Mouse (Mus musculus) lung, postnatal 25 days (tissue): ENCODE results near the gene Golt1a.

ENCODE experiments used
- DNase-seq: peaks from one replicate; pipeline ENCODE4 v3.0.0; 2022; ENCODE audit warnings: low spot score

Golt1a gene

DNA sequence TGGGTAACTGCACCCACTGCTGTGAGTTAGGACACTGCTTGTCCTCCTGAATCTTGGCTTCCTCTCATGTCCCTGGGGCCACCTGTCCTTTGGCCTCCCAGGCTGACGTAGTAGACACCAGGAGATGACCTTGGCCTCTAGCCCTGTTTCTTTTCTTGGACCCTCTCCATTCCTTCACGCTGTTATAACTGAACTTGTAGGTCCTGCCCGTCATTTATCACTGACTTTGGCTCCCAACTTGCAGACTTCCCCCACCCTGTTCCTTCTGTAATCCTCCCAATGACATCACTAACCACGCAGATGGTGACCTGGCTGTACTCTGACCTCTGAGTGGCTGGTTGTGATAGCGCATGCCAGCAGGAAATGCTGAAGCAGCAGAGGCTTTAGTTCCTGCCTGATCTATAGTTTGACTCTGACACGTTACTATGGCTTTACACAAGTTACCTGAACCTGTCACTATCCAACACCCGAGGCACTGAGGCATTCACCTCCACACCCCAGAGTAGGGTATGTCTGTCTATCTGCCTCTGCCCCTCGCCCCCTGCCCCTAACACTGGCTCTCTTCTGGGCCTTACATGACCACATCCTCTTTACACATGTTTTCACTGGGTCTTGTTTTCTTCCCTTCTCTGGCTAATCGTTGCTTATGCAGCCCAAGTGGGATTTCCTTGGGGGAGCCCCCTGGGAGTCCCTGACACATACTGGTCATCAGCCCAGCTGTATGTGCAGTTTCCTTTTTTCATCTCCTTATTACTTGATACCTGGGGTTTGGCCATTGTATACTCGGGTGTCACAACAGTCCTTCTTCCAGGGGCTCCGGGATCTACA, 38.3 kb downstream of the Golt1a start:
- peak; percentile 34 for DNase-seq

DNA sequence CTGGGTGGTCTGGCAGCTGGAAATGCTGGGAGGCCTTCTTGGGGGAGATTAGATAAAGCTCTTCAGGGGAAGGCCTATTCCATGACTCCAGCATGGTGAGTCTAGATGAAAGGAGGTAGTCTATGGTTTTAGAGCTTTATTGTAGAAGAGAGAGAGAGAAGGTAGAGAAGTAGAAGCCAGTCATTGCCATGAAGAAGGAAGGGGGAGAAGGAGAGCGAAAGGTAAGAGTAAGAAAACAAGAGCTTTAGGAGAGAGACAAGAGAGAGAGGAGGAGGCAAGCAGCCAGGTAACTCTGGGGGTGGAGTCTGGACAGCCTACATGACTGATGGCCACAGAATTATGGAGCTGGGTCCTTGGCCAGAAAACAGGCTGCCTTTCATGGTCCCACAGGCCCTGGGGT, 40.6 kb downstream of the Golt1a start, which contains the start of gene Ren1:
Ren1 (plus strand) TSS at position 301 of the 400 bp plus-strand sequence.
- DNase-seq = no peak

DNA sequence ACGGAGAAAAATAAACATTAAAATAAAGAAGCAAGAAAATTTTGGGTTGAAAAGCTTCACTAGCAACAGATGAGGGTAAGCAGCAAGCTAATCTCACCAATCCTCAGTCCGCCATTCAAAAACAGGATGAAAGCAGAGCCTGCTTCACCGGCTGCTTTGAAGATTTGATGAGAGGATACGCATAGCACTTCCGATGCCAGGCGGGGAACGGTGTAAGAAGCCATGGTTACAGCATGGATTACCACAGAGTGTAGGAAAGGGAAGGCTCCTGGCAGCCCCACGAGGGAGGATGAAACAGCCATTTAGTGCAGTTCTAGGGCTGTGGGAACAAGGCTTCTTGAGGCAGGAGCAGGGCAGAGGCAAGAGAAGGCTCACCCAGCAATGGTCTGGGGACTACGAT, 42.2 kb downstream of the Golt1a start:
- DNase-seq = no peak

DNA sequence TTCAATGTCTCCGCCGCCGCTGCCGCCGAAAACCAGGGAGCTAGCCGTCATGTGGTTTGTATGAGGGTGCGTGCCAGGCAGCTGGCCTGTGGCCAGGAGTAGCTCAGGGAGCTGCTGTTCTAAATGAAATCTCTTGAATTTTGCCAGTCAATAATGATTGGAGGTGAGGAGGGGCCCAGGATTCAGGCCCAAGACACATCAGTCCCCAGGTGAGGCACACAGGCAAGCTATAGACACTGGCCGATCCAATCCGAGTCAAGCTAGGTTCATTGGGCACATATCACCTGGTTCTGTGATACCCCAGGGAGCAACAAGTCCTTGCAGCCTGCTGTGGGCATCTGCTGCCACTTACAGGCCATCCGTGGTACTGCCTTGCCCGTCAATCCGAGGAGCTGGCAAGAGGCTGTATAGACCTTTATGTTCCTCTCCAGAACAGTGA, 43.8 kb downstream of the Golt1a start:
- peak; percentile 79 for DNase-seq

DNA sequence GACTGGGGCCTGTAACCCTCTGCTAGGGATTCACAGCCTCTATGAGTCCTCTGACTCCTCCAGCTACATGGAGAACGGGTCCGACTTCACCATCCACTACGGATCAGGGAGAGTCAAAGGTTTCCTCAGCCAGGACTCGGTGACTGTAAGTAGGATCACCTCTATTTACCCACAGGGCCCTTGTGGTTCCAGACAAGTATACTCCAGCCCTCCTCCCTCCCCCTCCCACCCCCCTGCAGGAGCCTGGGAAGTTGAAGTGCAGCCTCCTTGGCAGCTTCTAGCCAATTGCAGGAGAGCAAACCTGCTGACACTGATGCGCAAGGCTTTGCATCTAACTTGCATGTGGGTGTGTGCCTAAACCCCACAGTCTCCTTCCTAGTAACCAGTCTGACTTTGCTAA, 45.9 kb downstream of the Golt1a start:
- no peak for DNase-seq

DNA sequence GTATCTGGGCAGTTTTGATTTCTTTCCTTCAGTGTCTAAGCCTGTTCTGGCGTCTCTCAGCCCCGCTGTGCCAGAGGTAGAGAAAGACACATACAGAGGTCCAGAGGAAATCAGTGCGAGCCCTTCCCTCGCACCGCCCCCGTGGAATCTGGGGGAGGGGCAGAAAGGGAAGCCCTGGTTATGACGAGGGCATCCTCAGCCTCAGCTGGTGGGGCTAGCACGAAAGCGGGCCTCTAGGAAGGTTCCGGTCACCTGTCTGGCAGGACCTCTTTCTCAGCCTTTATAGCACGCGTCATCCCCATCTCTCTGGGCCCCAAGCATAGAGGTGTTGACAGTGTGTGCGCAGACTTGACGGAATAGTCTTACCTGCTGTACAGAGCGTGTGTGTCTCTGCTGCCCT, 46.3 kb downstream of the Golt1a start:
- DNase-seq = no peak

DNA sequence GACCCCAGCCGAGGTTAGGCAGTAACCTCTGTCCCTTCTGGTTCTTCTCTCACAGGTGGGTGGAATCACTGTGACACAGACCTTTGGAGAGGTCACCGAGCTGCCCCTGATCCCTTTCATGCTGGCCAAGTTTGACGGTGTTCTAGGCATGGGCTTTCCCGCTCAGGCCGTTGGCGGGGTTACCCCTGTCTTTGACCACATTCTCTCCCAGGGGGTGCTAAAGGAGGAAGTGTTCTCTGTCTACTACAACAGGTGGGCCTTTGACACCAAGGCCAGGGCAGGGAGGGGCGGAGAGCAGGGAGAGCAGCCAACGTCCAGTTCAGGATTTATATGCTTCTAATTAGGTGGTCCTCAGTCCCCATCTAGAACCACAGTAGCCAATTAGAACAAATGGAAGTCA, 46.7 kb downstream of the Golt1a start:
- DNase-seq = no peak

DNA sequence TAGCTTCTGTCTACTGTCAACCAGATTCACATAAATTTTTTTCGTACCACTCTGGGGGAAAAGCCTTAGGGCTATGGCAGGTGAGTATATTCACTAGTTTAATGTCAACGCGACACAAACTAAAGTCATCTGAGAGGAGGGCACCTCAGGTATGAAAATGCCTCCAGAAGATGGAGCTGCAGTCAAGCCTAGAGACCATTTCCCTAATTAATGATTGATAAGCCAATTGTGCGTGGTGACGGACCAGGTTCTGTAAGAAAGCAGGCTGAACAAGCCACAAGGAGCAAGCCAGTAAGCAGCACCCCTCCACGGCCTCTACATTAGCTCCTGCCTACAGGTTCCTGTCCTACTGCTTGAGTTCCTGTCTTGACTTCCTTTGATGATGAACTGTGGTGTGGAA, 51.4 kb downstream of the Golt1a start:
- no peak for DNase-seq

DNA sequence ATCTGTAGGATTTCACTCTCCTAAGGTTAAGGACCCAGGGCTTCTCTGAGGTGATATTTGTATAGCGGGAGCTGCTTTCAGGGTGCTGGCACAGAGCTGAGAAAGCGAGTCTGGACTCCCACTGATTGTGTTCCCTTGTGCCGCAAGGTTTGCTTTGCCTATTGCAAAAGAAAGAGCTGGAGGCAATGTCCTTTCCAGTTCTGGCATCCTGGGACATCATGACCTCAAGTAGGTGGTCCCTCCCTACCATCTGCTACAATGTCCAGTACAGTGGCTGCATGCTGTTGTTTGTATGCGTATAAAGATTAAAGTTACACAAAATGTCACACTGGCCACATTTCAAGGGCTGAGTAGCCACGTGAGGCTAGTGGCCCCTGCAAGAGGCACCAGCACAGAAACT, 52.5 kb downstream of the Golt1a start:
- DNase-seq = no peak

DNA sequence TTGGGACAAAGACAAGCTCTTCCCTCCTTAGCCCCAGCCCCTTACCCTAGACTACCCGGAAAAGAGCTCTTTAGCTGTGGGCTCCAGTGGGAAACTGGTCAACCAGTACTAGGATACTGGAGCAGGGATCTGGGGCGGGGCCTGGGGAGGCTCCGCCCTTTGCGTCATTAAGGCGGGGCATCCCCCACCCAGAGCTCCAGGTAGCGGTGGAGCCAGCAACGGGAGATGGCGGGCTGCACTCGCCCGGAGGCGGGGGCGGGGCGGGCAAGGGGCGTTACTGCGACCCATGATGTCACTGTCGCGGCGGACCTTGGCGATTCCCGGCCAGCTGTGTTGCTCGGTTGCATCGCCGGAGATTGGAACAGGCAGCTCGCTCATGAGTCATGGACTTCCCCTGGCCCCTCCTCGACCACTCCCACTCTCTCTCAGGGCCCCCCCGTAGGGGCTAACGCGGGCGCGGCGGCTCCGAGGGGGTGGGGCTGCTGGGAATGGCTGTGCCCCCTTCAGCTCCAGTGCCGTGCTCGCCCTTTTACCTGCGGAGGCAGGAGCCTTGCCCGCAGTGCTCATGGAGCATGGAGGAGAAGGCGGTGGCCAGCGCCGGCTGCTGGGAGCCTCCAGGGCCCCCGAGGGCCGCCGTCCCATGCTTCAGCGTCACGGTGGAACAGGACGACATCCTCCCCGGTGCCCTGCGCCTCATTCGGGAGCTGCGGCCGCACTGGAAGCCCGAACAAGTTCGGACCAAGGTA, 53.8 kb downstream of the Golt1a start, which contains the start of gene Etnk2:
Etnk2 (plus strand) TSS at position 297 of the 746 bp plus-strand sequence.
- DNase-seq = peak; percentile 77

DNA sequence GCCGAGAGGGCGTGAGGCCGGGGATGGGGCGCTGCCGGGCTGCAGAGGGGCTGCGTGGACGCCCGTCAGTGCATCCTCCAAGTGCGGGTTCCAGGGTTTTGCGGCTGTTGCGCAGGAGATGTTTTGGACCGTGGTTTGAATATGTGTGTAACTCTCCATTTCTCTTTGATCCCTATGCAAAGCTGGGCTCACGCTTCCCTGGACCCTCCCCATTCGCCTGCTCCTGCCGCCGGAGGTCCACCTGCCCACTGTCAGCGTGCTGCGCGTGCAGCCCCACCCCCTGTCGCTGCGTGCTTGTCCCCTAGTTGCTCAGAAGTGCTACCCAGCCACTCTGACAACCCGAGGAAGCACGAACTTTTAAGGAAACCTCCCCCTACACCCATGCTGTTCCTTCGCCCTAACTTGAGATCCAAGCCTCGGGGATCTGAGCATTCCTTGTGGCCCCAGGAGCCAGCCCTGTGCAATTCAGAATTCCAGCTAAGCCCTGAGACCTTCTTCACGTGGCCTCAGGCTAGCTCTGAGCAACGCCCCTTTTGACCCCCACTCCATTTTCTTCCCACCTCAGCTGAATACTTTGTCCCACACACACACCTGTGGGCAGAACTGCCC, 54.5 kb downstream of the Golt1a start:
- DNase-seq = no peak

DNA sequence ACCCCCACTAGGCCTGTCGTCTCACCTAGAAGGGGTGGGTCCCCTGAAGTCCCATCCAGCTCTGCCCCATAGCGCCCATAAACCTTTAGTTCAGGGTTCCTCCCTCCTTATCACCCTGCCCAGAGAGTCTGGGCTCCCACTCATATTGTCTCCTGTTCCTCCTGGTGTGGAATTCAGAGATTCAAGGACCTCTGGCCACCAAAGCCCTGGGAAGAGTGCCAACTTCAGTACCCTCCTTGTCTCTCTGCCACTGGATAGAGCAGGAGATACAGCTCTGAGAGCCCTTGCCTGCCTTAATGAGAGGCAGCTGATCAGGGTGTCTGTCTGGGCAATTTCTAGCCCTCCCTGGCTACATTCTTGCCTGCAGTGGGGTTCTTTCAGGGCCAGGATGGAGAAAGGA, 55.3 kb downstream of the Golt1a start:
- DNase-seq = no peak

DNA sequence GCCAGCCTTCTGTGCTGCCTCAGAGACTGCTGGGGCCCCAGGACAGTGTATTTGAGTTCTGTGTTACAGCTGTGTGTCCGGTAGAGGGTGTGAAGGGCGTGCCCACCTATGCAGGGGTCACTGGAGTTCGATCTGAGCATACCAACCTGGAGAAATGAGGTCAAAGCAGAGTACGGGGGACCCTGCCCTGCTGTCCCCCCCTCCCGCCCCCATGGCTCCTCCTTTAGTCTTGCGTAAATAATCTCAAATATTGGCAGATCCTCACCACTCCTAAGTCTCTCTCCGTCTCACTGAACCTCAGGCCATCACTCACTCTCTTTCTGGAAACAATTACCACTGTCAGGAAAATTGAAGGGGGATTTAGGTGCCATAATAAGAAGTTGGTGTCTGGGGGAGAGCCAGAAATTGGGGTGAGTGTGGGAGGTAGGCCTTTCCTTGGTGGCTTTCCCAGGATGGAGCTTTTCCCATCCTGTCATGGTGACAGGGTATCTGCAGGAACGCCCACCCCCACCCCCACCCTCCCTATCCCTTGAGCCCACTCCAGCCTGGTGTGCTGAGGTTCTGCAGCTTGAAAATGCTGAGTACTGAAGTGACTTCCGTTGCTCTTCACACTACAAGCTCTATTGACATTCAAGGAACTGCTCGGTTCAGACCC, 57.5 kb downstream of the Golt1a start:
- DNase-seq = no peak

DNA sequence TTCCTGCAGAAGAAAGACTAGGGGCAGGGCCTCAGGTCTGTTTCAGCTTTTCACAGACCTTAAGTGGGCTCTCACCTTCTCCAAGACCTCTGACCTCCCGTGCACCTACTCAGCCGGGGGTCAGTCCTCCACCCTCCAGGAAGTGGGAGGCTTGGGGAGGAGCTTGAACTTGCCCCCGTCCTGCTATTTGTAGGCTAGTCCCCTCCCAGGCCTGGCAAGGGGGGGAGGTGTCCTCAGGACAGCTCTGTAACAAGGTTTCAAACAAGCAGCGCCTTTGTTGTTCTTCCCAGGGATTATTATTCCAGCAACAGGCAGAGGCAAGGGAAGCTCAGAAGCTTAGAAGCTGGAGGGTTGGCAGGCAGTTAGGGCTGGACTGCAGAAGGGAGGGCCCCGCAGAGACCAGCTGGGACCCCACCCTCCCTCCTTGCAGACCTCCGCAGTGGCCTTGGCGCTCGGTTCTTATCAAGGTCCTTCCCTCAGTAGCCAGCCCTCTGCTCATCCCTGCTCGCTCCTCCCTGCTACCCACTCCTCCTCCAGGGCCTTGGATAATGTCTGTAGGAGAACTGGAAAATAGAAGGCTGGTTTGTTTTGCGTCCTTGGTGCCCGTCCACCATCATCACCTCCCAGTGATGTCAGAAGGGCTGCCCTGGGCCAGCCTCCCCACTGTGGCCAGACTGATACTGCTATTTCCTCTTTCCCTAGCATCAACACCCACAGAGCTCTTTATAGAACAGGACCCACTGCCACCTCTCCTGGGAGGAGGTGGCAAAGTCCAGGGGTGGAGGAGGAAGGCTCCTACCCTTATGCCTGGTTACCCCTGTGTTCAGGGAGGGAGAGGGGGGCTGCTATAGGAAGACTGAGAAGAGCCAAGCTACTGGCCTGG, 58.2 kb downstream of the Golt1a start:
- no peak for DNase-seq

DNA sequence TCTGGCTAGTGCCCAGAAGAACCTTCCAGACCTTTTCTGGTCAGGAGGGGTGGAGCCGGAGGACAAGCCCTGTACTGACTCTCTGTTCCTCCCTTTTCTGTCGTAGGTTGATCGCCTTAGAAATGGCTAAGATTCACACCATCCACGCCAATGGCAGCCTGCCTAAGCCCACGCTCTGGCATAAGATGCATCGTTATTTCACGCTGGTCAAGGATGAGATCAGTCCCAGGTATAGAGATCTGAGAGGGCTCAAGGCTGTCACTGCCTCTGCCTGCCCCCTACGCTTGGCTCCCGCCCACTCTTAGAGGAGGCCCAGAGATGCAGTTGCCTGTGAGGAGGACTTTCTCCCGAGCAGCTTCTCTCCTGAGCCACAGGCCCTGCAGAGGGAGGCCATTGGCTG, 59.0 kb downstream of the Golt1a start:
- no peak for DNase-seq

DNA sequence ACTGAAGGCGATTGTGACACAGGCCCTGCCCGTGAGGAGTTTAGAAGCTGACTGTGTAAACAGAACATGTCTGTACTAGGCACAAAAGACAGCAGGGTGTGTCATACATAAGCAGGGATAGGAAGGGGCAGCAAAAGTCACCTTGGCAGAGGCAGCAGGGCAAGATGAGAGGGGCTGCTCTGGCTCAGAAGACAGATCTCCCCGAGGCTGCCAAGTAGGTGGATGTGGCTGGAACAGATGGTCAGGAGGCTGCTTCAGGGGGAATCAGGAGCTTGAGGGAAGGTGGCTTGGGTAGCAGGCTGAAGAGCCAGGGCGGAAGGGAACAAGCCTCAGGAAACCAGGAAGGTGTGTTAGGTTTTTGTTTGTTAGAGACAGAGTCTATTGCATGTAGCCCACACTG, 60.8 kb downstream of the Golt1a start:
- no peak for DNase-seq

DNA sequence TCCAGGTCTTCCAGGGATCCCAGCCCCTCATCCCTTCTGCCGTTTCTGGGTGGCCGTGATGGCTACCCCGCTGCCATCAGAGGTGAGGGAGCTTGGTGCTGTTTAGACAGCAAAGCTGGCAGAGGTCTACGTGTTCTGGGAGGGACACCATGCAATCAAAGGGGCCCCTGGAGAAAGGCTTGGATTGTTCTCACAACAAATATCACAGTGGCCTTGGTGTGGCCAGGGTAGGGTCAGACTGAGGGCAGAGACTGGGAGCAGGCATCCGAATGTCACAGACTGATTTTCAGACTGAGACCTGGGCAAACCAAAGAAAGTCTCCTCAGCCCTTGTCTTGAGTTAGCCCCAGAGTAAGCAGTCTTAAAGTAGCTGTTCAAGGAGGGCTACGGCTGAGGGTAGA, 61.8 kb downstream of the Golt1a start:
- no peak for DNase-seq

DNA sequence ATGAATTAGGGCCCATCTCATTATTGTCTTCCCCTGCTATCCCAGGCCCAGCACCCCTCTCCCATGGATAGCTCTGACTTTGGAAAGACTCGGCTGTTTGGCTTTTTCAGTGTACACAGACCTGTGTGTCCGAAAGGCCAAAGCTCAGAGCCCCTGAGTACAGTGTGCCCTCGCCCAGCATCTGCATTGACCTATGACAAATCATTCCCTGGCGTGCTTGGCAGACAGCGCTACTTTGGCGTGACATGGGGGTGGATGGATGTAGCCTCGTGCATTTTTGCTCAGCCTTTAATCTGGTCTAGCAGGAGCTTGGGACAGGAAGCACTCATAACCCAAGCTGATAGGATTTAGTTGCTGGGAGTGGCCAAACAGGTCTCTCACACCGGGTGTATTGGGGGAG, 62.5 kb downstream of the Golt1a start:
- DNase-seq = no peak
